Mouse (Mus musculus): ENCODE data around the gene Gm42742.

Gene Gm42742

DNA sequence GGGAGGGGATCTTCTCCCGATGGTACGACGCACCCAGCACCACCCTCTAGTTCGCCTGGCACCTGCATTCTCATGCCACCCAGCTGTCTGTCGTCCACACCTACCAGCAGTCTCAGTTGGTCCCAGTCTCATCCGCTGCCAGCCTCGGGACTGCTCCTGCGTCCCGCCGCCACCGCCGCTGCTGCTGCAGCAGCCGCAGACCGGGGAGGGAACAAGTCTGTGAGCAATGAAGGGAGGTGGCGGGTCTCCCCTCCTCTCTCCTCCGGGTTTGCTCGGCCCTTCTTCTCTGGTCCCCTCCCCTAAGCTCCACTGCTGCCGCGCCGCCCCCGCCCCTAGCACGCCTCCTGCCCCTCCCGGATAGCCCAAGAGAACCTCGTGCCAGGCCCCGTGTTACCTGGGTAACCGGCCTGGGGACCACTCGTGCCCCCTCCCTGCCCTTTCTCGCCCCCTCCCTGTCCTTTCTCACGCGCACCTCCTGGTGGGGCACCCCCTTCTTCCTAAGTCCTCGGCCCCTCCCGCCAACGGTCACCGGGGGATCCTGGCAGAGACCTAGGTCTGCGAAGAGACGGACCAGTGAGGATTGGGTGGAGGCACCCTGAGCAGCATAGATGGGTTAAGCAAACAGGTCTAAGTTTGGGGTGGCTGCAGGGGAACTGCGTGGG is at the start of gene Gm42742, which contains the start of gene Prrt2:
Gene Gm42742 (minus strand): TSS at position 197 of the 662 bp plus-strand sequence.
Gene Prrt2 (minus strand): TSS at position 311 of the 662 bp plus-strand sequence.
- peak; percentile 73 for DNase-seq

DNA sequence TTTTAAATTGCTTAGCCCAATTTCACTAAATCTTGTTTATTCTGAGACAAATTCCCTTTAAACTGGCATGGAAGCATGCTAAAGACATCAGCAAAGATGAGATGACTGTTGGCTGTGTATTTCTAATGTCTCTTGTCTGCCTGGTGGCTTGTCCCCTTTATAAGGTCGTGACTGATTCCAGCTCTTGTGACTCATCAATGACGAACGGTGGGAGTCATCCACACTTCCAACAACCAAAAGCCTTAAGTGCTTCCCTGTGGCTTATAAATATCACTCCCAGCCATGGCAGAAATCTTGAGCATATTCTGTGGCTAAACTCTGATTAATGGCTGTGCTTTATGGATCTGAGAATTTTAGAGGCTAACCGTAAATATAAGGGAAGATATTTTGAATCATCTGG is 45.4 kb upstream of the Gm42742 start:
- no peak for DNase-seq

DNA sequence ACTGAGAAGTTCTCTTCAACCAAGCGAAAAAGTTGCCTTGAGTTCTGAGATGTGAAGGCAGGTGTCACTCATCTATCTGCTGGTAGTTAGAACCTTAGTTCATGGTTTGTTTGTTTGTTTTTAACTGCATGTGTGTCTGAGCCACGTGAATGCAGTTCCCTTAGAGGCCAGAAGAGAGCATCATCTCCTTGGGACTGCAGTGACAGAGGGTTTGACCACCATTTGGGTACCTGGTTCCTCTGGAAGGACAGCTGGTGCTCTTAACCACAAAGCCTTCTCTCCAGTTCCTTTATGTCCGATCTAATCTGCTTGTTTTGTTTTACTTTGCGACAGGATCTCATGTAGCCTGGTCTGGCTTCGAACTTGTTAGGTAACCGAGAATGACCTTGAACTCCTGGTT is 44.6 kb upstream of the Gm42742 start:
- DNase-seq: no peak

GRCm38 (mm10) chr7:127055026-127055585 is 34.2 kb upstream of the Gm42742 start:
- DNase-seq: peak; percentile 34

GRCm38 (mm10) chr7:127041851-127042672 is 21.2 kb upstream of the Gm42742 start, which contains the start of gene Kif22:
Kif22 (minus strand) TSS chr7:127042471.
- DNase-seq: peak; percentile 87

DNA sequence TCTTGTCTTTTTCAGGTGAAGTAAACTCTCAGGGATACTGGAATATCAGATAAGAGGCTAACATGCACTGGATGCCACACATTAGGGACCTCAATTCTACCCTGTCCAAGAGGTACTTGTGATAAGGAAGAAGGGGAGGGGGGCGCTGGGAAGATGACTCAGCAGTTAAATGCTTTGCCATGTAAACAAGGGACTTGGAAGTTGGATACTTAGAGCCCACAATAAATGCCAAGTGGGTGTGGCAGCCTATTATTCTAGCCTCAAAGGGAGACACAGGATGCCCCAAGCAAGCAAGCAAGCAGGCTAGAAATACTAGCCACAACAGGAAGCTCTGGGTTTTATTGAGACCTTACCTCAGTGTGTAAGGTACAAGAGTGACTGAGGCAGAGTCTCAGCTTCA is 10.3 kb upstream of the Gm42742 start:
- no peak for DNase-seq

DNA sequence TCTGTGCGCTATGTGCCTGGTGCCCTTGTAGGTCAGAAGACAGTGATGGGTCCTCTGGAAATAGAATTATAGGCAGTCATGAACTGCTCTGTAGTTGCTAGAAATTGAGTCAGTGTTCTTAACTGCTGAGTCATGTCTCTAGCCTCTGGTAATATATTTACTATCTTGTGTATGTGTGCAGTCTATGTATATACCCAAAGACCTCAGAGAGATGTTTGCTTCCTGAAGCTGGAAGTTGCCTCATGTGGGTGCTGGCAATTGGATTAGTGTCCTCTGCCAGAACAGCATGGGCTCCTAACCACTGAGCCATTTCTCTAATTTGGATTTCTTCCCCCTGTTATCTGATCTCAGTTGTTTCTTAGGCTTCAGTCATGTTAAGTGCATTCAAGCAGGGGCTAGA is 9.3 kb upstream of the Gm42742 start:
- DNase-seq: no peak

DNA sequence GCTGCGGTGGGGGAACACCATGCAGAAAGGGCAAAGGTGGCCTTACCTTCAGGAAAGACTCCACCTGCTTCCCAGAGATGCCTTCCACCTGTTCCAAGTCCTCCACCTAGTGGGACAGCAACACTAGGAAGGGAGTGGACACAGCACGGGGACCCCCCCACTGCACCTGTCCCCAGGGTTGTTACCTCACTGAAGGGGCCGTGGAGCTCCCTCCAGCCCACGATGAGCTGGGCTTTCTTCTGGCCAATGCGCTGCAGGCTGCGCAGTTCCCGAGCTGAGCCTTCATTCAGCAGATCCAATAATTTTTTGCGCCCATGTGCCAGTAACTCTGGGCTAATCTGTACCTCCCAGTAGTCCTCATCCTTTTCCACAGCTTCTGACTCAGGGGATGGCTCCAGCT is 7.0 kb upstream of the Gm42742 start:
- DNase-seq: no peak

DNA sequence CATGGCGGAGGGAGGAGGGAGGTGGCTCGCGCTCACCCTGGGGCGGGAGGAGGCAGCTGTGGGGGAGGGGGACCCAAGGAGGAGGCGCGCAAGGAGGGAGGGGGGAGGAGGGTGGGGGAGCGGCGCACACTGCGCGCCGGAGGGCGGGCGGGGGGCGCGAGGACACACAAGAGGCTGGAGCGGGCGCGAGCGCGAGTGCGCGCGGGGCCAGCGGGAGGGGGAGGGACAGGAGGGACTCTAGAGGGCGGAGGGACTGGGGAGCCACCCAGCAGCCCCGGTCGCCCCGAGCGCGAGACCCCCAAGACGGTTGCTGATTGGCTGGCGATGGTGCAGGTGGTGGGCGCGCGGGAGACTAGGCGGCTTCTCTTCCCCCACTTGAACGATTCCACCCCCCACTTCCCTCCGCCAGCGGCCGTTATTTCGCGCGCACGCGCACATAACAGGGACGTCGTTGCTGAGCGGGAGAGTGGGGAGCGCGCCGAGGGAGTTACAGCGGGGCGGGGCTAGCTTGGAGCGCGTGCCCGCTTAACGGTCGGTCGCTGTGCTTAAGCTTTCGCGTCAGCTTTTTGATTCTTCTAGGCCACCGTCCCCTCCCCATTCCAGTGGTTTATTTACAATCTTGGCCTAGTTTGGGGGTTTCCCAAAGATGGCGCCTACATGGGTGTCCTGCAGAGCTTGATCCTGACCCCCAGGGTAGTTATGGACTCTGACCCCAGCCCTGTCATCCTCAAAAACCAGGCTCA is 6.3 kb upstream of the Gm42742 start, which contains the start of gene Maz:
Gene Maz (minus strand): TSS at position 54 of the 743 bp plus-strand sequence.
- peak; percentile 99 for DNase-seq

DNA sequence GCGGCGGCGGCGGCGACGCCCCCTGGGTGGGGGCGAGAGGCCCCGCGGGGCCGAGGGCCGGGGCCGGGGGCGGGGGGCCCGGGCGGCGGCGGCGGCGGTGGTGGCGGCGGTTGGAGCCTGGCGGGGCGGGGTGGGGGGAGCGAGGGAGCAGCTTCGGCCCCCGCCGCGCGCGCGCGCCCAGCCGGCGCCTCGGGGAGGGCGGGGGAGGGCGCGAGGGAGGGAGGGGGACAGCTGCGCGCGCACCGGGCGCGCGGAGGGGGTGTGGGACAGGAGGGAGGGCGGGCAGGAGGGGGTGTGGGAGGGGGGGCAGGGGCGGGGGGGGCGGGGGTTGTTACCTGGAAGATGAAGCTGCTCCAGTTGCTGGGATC is 5.7 kb upstream of the Gm42742 start:
- no peak for DNase-seq

DNA sequence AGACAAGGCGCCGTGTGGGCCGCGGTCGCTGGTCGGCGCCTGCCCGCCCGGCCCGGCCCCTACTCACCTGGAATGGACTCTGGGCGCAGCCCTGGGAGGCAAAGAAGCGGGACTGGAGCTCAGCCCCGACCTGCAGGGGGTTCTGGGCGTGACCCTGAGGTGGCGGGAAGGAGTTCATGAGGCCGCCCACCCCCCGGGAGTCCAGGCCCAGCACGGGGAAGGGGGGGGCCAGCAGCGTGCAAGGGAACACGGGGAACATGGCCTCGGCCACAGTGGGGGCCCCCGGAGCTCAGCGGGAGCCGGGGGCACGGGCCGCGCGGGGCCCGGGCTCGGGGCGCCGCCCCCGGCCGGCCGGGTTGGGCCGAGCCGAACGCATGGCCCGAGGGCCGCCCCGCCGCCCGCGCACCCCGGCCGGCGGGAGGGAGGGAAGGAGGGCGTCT is 5.3 kb upstream of the Gm42742 start:
- DNase-seq: no peak

- DNase-seq: no peak
These were observed 4.8 kb upstream of the Gm42742 start for GRCm38 (mm10) chr7:127025556-127026160.

- DNase-seq: peak; percentile 85
These were observed 4.1 kb upstream of the Gm42742 start for GRCm38 (mm10) chr7:127024755-127025555.

- no peak for DNase-seq
These were observed 3.2 kb upstream of the Gm42742 start for GRCm38 (mm10) chr7:127023896-127024690.

- DNase-seq: no peak
These were observed 2.4 kb upstream of the Gm42742 start for GRCm38 (mm10) chr7:127023272-127023691.

DNA sequence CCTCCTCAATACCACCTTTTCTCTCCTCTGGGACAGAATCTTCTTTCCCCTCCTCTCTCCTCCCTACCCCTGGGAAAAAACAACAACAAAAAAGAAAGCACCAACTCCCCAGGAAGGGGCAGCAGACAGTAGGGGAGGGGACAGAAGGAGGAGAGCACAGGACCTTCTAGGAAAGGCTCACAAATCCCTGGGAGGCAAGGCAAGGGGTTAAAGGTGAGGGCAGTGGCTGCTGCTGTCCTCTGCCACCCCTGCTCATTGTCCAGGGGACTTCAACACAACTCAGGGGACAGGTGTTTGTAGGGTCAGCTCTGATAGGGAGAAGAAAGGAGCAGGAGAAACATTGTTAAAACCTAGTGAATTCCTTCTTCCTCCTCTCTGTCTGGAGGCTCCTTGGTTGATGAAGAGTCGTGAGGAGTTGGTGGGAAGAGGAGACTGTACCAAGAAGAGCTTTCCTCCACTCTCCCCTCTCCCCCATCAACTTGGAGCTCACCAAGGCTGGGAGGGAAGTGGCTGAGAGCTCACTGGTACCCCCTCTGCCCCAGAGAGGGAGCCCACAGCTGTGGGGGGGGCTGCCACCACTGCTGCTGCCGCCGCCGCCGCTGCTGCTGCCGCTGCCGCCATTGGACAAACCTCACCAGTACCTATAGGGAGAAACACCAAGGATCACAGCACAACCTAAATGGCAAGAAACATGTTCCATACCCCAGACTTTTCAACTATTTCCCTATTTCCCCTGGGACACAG is 1.8 kb upstream of the Gm42742 start:
- no peak for DNase-seq

- no peak for DNase-seq
These were observed 948 bp upstream of the Gm42742 start for GRCm38 (mm10) chr7:127021563-127022527.

GRCm38 (mm10) chr7:127020491-127020890 is 406 bp downstream of the Gm42742 start:
- DNase-seq: no peak

- no peak for DNase-seq
These were observed 866 bp downstream of the Gm42742 start for GRCm38 (mm10) chr7:127020031-127020430.
